Mouse (Mus musculus) heart, embryonic 14.5 days (tissue): ENCODE measurements around the gene Fn3k. TPM values are rescaled to one million over a fixed set of nuclear protein-coding genes. Genes with fewer than 3 reads are reported as not detected.

Experiments
- ATAC-seq: fragments of 200-750 bp; cut with Nextera tagmentation; 2 replicates; pipeline ENCODE4 v1.8.0; 2017; ENCODE audit warnings: low read depth, moderate TSS enrichment; ENCODE audit not compliant: insufficient number of reproducible peaks, insufficient read depth, low FRiP score
- H3K27ac ChIP-seq, 2 experiments: fragments of 200-500 bp in 1 of 2; fragments of 300-500 bp in 1 of 2; sonication (generic) in 1 of 2; replicated peaks in 1 of 2; 2 replicates each; pipeline ENCODE4 v1.5.1; 2012 to 2014; ENCODE audit warnings: low read depth in 2 of 2, low read length in 2 of 2, control low read depth in 1 of 2, mild to moderate bottlenecking in 1 of 2, mixed read lengths in 1 of 2; ENCODE audit not compliant: control insufficient read depth in 1 of 2, insufficient read depth in 1 of 2
- H3K27me3 ChIP-seq: fragments of 300-500 bp; sonication (generic); 2 replicates; pipeline ENCODE4 v1.6.1; 2014; ENCODE audit warnings: mild to moderate bottlenecking, low read length, control low read depth; ENCODE audit not compliant: control insufficient read depth, insufficient read depth
- H3K36me3 ChIP-seq: fragments of 300-500 bp; sonication (generic); 2 replicates; pipeline ENCODE4 v1.6.1; 2014; ENCODE audit warnings: mild to moderate bottlenecking, control low read depth, low read length, mixed read lengths; ENCODE audit not compliant: control insufficient read depth, insufficient read depth
- H3K4me1 ChIP-seq, 2 experiments: fragments of 200-500 bp in 1 of 2; fragments of 300-500 bp in 1 of 2; sonication (generic) in 1 of 2; 2 replicates each; pipeline ENCODE4 v1.6.1; 2012 to 2014; ENCODE audit warnings: low read length in 2 of 2, control low read depth in 1 of 2, mixed read lengths in 1 of 2; ENCODE audit not compliant: control insufficient read depth in 2 of 2, insufficient read depth in 2 of 2
- H3K4me2 ChIP-seq: fragments of 300-500 bp; sonication (generic); 2 replicates; pipeline ENCODE4 v1.6.1; 2014; ENCODE audit warnings: mild to moderate bottlenecking, low read length
- H3K4me3 ChIP-seq, 2 experiments: fragments of 200-500 bp in 1 of 2; fragments of 300-500 bp in 1 of 2; sonication (generic) in 1 of 2; 2 replicates each; pipeline ENCODE4 v1.5.1; 2012 to 2014; ENCODE audit warnings: low read length in 2 of 2, mild to moderate bottlenecking in 2 of 2, control low read depth in 1 of 2, low read depth in 1 of 2, moderate library complexity in 1 of 2; ENCODE audit not compliant: control insufficient read depth in 1 of 2, insufficient read depth in 1 of 2
- H3K9ac ChIP-seq: fragments of 300-500 bp; sonication (generic); 2 replicates; pipeline ENCODE4 v1.6.1; 2014; ENCODE audit warnings: mild to moderate bottlenecking, low read length
- H3K9me3 ChIP-seq: fragments of 300-500 bp; sonication (generic); 2 replicates; pipeline ENCODE4 v1.6.1; 2016; ENCODE audit warnings: low read length, control low read depth; ENCODE audit not compliant: control insufficient read depth
- microRNA-seq: library from miRNA; unstranded; fragments of <30 nt; microRNA quantifications from one replicate; pipeline ENCODE4, GENCODE M21; 2016
- polyA plus RNA-seq: library from polyadenylated mRNA; unstranded; fragments of >200 nt; fragmentation: Nextera tagmentation; extraction: Ambion mirVana; gene quantifications from 2 replicates; pipeline ENCODE4 v1.2.1, GENCODE M21; 2014

Gene Fn3k
- polyA plus RNA-seq, 1 experiment from 2014 or later, result 14.8 TPM

- Histone ChIP-seq H3K27me3 (no peaks in the 10 kb centered on the region), H3K36me3 (no peaks in the 10 kb centered on the region), H3K4me1 (no peaks in the 10 kb centered on the region; a peak in 2 of 4 replicates), H3K27ac (no peak overlapping the region), H3K9me3 (no peaks in the 10 kb centered on the region), H3K9ac (no peak overlapping the region), H3K4me2 (no peak overlapping the region), H3K4me3 (no peak overlapping the region)
- ATAC-seq, result no peak
Observed at GRCm38 (mm10) chr11:121490651-121491050, 55.9 kb downstream of the Fn3k start.

Small RNAs within 50 kb of the gene (microRNA-seq; reads per million reads assigned to microRNA genes)
- gene Mir7236, result not detected

Other genes starting within 250 kb of the Fn3k start
- gene Hexdc, start 230.5 kb upstream of the Fn3k start, polyA plus RNA-seq, result 6.7 and 8.8 TPM in 2 replicates
- 33.3 and 34.1 TPM in 2 replicates for gene Ogfod3, start 230.2 kb upstream of the Fn3k start, polyA plus RNA-seq
- gene Cybc1, start 205.6 kb upstream of the Fn3k start, polyA plus RNA-seq, result 22.7 and 23.1 TPM in 2 replicates
- 57.8 and 58.0 TPM in 2 replicates for gene Narf, start 197.7 kb upstream of the Fn3k start, polyA plus RNA-seq
- 9.2 TPM in 2 replicates for gene Foxk2, start 174.9 kb upstream of the Fn3k start, polyA plus RNA-seq
- gene Wdr45b, start 80.5 kb upstream of the Fn3k start, polyA plus RNA-seq, result 79.9 and 82.5 TPM in 2 replicates
- gene Rab40b, start 46.7 kb upstream of the Fn3k start, polyA plus RNA-seq, result 6.7 and 7.6 TPM in 2 replicates
- gene Fn3krp, start 13.5 kb upstream of the Fn3k start, polyA plus RNA-seq, result 4.4 and 5.0 TPM in 2 replicates
- gene Tbcd, start 17.0 kb downstream of the Fn3k start, polyA plus RNA-seq, result 16.6 TPM in 2 replicates
- 0.19 TPM in 1 of 2 replicates, not detected in the other for gene Zfp750, start 84.4 kb downstream of the Fn3k start, polyA plus RNA-seq
- 6.3 and 7.0 TPM in 2 replicates for gene B3gntl1, start 238.2 kb downstream of the Fn3k start, polyA plus RNA-seq